Mouse (Mus musculus): ENCODE data around the gene Brd1.
"Not testable (repeated sequence)": the region's sequence is repeated elsewhere in the genome, so short reads cannot be mapped to it uniquely, and the experiment has no call there.

Gene Brd1

DNA sequence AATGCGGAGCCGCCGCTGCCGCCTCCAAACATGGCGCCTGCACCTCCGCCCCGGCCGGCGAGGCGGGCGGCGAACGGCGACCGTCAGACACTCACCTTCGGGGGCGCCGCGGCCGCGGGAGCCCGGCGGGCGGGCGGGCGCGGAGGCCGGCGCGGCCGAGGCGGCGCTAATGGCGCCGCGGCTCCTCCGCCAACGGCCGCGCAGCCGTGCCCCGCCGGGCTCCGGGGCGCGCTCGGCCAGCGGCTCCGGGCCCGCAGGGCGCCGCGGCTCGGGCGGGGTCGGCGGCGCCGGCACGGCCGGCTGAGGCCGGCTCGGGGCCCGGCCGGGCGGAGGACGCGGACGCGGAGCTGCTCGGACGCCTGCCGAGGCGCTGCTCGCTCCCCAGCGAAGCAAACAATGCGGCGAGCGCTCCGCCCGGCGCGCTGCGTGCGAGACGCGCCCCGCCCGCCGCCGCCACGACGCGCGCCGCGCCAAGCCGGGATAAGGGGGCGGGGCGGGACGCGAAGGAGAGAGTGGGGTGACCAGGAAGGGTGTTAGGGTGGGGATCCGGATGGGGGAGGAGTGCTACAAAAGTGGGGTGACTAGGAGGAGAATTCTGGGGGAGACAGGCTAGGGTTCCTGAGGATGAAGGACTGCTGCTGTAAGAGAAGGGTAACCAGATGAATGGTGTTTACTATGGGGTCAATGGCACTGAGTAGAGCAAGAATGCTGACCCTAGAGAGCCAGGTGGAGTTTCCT lies at the start of gene Brd1:
Brd1 (minus strand) TSS at position 400 of the 738 bp plus-strand sequence.
- DNase-seq (ENCODE audit: extremely low read depth, low read depth), result peak; percentile 77

DNA sequence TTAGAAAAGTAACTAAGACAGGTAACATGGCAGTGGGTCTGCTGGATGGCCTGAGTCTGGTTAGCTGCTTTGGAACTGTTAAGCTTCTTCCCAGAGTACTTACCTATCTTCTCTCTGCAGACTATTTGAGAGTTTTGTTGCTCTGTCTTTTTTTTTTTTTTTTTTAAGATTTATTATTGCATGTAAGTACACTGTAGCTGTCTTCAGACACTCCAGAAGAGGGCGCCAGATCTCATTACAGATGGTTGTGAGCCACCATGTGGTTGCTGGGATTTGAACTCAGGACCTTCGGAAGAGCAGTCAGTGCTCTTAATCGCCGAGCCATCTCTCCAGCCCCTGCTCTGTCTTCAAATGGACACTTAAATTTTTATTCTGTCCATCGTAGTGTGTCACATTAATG lies 40.6 kb upstream of the Brd1 start:
- not testable (repeated sequence) for DNase-seq (ENCODE audit: extremely low read depth, low read depth)

DNA sequence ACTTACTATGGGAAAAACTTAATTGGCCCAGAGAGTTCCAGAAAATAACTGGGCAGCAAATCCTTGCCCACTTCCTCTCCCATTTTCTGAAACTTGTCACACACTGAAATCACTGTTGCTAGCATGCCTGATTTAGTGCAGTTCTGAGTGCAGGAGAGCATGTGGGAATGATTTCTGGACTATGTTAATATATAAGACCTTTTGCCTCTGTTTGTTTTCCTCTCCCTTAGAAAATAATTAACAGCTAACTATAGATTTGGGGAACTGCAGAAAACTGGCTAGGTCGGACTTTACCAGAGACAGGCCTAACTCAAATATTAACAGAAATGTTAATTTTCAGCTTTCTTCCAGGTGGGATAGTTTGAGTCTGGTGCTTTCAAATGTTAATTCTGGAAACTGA lies 34.5 kb upstream of the Brd1 start:
- no peak for DNase-seq (ENCODE audit: extremely low read depth, low read depth)

DNA sequence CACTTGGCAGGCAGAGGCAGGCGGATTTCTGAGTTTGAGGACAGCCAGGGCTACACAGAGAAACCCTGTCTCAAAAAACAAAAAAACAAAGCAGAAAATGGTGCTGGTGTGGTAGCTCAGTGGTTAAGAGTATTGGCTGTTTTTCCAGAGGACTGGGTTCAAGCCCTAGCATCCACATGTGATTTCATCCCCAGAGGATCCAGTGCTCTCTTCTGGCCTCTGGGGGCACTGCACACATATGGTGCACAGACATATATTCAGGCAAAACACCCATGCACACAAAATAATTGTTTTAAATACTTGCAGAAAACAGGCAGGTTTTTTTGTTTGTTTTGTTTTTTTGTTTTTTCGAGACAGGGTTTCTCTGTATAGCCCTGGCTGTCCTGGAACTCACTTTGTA lies 32.1 kb upstream of the Brd1 start:
- not testable (repeated sequence) for DNase-seq (ENCODE audit: extremely low read depth, low read depth)

DNA sequence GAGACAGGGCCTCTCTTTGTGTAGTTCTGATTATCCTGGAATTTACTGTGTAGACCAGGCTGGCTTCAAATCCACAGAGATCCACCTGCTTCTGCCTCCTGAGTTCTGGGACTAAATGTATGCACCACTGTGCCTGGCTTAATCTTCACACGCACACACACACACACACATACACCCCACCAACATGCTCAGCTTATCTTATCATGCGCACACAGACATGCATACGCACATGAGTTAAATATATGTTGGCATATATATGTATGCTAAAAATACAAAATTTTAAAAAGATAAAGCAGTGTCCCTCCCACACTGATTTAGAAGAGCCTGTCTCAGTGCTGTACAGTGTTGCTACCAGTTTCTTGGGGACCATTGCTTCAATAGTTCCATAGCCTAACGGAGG lies 27.5 kb upstream of the Brd1 start:
- no peak for DNase-seq (ENCODE audit: extremely low read depth, low read depth)

DNA sequence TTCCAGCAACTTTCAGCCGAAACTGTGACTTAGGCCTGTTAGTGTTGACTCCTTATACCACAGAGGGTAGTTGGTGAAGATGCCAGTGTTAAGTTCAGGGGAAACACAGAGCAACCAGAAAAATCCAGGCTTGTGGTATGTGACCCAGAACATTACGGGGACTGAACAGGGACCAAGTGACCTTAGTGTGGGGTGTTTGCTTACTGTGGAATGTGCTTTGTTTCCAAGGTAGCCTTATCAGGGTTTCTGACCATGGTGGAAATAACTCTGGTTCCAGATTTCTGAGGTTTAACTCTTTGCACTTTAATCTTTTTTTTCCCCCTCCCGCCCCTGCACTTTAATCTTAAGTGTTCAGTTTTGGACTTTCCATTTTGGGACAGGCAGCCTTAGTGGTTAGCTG lies 24.0 kb upstream of the Brd1 start:
- no peak for DNase-seq (ENCODE audit: extremely low read depth, low read depth)

DNA sequence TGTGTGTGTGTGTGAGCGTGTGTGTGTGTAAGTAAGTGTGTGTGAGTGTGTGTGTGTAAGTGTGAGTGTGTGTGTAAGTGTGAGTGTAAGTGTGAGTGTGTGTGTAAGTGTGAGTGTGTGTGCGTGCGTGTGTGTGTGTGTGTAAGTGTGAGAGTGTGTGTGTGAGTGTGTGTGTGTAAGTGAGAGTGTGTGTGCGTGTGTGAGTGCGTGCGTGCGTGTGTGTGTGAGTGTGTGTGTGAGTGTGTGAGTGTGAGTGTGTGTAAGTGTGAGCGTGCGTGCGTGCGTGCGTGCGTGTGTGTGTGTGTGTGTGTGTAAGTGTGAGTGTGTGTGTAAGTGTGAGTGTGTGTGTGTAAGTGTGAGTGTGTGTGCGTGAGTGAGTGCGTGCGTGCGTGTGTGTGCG lies 21.7 kb upstream of the Brd1 start:
- no peak for DNase-seq (ENCODE audit: extremely low read depth, low read depth)

DNA sequence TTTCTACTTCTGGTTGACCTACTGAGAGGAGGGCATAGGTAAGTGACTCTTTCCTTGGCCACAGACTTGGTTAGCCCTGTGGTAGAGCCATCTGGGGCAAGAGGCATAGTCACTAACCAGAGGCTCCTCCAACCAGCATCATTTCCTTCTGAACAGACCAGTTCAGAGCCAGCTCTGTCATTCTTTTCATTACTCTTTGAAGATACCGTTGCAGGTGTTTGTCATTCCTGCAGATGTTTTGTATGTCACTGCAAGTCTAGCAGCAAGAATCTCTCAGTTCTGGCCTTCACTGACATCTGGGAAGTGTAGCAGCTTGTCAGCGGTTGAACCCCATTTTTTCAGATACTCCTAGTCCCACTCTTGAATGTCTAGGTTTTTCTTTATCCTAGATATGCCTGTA lies 20.9 kb upstream of the Brd1 start:
- no peak for DNase-seq (ENCODE audit: extremely low read depth, low read depth)

DNA sequence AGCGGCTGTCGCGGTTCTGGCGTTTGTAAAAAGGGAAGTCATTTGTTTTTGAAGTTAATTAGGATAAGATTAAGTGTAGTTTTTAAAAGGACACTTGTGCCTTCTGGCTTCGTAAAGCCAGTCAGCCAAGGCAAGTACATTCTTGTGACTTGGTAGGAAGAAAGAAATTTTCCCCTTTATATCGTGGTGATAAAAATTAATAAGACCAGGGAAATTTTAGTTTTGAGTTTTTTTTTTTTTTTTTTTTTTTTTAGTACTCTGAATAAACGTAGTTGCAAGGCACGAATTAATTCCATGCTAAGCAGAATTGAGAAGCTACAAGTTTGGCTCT lies 18.3 kb upstream of the Brd1 start:
- DNase-seq (ENCODE audit: extremely low read depth, low read depth), result peak; percentile 87

DNA sequence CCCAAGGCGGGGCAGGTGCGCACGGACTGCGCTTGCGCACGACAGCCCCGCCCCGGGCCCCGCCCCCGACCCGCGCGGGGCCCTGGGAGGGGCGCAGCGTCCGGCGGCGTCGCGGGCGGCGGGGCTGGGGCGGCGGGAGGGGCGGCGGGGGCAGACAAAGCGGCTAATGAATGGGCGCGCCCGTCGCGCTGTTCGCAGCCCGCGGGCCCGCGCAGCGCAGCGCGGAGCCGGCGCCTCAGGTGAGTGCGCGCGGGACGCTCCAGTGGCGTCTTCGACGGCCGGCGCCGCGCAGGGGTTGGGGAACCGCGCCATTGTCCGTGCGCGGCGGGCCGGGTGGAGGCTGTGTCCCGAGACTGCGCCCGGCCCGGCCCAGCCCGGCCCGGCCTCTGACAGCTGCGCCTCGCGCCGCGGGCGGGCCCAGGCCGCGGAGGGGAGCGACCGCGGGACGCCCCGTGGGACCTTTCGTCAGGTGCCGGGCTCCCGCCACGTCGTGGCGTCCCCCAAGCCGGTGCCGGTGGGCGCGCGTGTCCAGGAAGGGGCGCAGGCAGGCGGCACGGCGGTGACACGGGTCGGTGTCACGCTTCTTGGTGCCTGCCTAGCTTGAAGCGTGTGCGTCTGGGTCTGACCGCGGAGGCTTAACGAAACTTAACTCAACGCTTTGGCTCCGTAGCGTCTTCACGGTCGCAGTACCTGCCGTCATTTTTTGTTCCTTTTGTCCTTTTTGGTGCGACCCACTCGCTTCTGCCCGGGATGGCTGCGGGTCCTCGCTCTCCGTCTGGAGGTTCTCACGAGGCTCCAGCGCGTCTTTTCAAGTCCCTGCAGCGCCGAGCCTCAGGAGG lies 17.8 kb upstream of the Brd1 start, which contains the start of gene Zbed4:
Zbed4 (plus strand) TSS at position 97 of the 839 bp plus-strand sequence.
- no peak for DNase-seq (ENCODE audit: extremely low read depth, low read depth)

DNA sequence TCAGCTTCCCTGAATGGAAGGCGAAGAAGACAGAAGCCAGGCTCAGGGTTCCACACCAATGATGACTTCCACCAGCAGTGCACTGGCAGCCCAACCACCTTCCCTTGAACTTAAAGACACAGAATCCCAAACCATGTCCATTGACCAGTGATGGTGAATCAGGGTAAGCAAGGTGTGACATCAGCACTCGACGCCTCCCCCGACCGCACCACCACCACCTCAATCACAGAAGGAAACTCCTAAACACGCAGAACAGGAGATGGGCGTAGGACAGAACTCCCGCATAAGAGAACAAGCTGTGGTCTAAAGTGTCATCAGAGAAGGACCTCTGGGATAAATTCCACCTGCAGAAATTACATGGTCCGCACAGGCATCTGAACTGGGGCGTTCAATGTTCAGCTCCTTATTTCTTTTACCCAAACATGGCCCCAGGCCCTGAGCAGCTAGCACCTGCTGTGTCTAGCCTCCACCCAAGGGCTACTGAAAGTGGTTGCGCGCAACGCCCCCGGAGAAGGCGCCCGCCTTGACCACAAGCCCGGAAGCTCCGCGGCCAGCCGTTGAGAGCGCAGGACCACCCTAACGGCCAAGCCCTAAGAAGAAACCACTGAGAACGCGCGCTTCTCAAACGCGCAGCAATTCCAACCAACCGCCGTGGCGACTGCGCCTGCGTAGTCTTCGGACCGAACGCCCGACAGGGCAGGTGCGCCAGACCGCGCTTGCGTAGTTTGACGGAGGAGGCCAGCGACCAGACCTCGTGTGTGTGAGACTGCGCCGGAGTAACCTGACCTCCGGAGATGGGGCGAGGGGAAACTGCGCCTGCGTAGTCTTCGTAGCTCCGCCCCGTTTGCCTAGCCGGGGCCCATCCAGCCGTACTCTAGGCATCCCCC lies 16.9 kb upstream of the Brd1 start:
- DNase-seq (ENCODE audit: extremely low read depth, low read depth), result peak; percentile 99

DNA sequence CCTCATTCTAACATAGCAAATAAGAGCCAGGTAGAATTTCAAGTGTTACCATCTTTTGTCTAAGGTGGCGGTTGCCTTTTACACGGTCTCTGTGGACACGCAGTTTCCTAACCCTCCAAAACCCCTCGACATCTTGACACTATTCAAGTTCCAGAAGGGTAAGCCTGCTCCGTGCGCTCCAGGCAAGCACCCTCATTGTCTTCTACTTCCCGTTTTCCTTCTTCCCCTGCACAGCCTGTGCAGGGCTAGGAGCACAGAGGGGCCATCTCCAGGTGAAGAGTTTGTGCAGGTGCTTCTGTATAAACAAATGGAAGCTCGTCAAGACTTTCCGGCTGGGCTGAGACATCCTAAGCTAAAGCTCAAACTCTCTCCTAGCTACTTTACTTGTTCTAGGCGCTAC lies 16.0 kb upstream of the Brd1 start:
- DNase-seq (ENCODE audit: extremely low read depth, low read depth), result peak; percentile 54

DNA sequence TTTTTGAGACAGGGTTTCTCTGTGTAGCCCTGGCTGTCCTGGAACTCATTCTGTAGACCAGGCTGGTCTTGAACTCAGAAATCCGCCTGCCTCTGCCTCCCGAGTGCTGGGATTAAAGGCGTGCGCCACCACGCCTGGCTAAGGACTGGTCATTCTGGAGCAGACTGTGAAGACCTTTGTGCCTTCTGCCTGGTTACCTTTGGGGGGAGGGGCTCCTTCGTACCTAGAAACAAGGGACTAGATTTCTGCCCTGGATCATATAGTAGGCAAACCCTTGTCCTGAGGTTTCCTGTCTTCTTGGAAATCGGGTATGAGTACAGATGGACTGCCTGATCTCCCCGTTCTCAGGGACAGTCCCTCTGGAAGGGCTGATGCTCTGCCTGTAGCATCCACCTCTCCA lies 15.6 kb upstream of the Brd1 start:
- DNase-seq (ENCODE audit: extremely low read depth, low read depth), result not testable (repeated sequence)

DNA sequence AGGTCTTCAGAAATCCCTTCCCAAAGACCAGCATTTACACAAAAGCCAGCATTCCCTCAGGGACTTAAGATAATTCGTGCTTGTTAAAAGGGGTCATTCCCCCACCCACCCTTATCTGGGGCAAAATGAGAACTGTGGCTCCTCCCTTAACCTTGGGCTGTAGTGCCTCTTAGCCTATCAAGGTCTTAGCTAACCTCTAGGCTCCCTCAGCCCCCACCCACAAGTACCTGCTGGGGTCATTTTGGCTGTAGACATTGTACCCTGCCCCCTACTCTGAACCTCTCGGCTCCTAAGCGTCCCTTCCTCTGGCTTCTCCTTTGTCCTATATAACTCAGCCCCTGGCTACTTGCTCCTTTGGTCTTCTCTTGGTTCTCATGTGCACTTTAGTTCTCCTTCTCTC lies 11.9 kb upstream of the Brd1 start:
- no peak for DNase-seq (ENCODE audit: extremely low read depth, low read depth)

DNA sequence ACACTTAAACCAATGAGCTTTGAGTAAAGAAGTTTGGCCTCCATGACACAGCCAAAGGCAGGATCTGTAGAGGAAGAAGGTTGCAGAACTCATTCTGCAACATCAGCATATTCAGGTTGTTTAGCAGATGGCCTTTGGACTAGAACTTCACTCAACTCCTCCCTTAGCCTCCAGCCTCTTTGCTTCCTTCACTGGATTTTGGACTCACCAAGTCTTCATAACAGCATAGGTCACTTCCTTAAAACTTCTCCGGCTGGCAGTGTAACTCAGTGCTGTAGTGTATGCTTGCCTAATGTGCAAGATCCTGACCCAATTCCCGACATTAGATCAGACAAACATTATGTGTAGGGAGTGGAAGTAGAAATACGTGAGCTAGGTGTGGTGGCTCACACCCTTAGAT lies 11.3 kb upstream of the Brd1 start:
- DNase-seq (ENCODE audit: extremely low read depth, low read depth), result no peak

DNA sequence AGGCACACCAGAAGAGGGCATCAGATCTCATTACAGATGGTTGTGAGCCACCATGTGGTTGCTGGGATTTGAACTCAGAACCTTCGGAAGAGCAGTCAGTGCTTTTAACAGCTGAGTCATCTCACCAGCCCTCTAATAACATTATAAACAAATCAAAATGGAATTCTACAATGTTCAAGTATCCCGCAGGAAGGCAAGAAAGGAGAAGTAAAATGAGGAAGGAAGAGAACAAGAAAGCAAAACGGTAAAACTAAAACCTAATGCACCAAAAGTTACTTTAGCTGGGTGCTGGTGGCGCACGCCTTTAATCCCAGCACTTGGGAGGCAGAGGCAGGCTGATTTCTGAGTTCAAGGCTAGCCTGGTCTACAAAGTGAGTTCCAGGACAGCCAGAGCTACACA lies 9.3 kb upstream of the Brd1 start:
- peak; percentile 85 for DNase-seq (ENCODE audit: extremely low read depth, low read depth)

DNA sequence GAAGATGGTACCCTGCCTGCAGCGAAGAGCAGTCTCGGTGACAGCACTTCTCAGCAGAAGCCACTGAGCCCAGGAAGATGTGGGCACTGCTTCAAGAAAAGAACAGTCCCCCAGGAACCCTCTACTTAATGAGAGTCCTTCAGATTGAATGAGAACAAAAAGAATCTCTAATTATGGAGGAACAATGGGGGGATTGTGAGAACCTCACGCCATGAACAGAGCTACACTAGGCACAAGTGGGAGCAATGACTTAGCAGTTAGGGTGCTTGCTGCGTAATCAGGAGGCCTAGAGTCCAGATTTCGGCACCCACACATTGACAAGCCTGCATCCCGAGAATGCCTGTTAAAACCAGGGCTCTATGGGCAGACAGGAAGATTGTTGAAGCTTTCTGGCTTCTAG lies 7.3 kb upstream of the Brd1 start:
- DNase-seq (ENCODE audit: extremely low read depth, low read depth), result no peak

DNA sequence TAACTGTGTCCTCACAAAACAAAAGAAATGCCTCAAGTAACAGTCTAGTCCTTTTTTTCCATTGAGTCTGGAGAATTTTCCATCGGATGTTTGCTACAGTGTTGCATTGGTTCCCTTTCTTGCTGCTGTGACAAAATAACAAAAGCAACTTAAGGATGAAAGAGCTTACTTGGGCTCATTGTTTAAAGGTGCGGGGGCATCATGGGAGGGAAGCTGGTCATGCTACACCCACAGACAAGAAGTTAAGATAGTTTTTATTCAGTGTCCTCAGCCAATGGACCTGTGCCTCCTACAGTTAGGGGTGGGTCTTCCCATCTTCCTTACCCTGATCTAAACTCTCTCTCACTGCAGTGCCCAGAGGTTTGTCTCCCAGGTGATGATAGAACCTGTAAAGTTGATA lies 4.4 kb upstream of the Brd1 start:
- DNase-seq (ENCODE audit: extremely low read depth, low read depth), result no peak

DNA sequence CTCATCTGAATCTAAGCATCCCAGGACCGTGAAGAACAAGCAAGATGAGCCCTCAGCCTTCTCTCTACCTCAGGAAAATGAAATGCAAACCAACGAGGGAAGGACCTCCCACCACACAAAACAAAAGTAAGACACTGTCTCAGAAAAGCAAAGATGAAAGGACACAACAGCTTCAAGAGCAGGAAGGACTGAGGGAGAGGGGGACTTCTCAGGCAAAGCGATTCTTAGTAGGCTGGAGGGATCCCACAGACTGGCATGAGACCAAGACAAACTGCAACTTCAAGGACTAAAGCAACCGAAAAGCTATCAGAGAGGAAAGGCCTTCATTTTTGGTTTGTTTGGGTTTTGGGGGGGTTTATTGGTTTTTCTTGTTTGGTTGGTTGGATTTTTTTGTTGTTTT lies 2.1 kb upstream of the Brd1 start:
- no peak for DNase-seq (ENCODE audit: extremely low read depth, low read depth)

DNA sequence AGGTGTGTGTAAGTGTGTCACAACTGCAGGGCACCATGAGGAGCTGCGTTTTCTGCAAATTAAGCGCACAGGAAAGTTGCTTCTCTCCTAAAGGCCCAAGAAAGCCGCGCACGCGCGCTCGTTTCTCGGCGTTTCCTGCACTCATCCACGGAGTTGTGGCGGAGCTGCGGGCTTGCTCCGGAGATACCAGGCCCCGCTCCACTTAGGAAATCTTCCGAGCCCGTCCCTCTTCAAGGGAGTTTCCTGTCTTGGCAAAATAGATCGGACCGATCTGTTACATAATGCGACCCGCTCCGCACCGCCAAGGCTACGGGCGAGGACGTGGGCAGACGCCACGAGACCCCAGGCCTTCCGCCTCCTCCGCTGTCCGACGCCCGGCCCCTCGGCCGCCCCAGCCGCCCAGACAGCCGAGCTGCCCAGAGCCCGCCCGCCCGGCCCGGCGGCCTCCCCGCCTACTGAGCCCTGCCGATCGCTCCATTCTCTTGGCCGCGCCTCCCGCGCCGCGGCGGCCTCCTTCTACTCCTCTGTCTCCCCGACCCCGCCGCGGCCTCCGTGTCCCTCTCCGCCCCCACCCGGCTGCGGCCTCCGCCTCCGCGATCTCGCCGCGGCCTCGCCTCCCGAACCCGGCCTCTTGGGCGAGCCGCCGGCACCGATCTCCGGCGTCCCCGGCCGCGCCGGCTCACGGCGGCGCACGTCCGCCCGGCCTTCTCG lies 837 bp downstream of the Brd1 start:
- no peak for DNase-seq (ENCODE audit: extremely low read depth, low read depth)

DNA sequence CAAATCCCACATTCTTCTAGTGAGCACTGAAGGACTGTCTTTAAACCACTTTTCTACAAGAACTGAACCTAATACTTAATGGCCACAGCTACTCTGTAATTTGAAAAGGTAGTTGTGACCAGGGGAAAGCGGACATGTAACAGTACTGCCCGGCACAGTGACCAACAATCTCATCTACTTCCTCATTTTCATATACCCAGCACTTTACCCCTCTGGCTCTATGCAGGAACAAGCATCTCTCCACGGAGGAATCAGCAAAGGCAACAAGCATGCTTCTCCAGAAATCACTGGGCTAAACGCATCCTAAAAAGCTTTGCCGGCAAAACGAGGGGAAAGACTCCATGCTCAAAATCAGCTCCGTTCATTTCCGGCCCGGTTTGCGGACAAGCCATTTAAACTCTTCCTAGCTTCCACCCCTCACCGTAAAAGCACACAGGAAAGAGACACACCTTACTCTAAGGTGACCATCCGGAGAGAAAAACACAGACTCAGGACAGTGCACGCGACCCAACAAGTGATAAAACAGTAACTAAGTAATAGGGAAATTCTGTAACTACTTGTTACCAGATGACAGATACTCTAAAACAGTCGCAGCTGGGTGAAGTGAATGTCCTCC lies 1.5 kb downstream of the Brd1 start:
- DNase-seq (ENCODE audit: extremely low read depth, low read depth), result peak; percentile 53
